Mouse (Mus musculus) lung, adult 2 months (tissue): Measurements from ENCODE around the gene Cenpe. TPM values are rescaled to one million over a fixed set of nuclear protein-coding genes. Genes with fewer than 3 reads are reported as not detected.
A peak's percentile ranks its signal among the peaks of the same experiment; 100 is the strongest.

Experiments
- DNase-seq: peaks from one replicate; pipeline ENCODE4 v3.0.0; 2022
- H3K4me1 ChIP-seq: fragments of 200-500 bp; 2 replicates; pipeline ENCODE4 v1.6.1; 2011; ENCODE audit warnings: low read length; ENCODE audit not compliant: control insufficient read depth, insufficient read depth
- H3K4me3 ChIP-seq: fragments of 200-500 bp; replicated peaks from 2 replicates; pipeline ENCODE3; 2011; ENCODE audit warnings: low read depth, mild to moderate bottlenecking, control low read depth, low read length; ENCODE audit errors: extremely low read depth
- CTCF ChIP-seq: fragments of 200-500 bp; IDR thresholded peaks from 2 replicates; pipeline ENCODE4 v1.5.1; 2011; ENCODE audit warnings: mild to moderate bottlenecking, low read length, control low read depth; ENCODE audit not compliant: insufficient read depth
- POLR2A ChIP-seq: fragments of 200-500 bp; IDR thresholded peaks from 2 replicates; pipeline ENCODE4 v1.6.1; 2011; ENCODE audit warnings: low read depth, mild to moderate bottlenecking, control low read depth, low read length, borderline replicate concordance; ENCODE audit errors: extremely low read depth
- WGBS: fragments of 180-500 bp; shearing (Covaris S2); methylation state at CpG from one replicate; pipeline ENCODE4 v1.1.7; 2018; 5-methylcytosine and 5-hydroxymethylcytosine counted together
- polyA plus RNA-seq: library from polyadenylated mRNA; depleted of rRNA; stranded (reverse); fragments of >200 nt; gene quantifications from 2 replicates; pipeline ENCODE4 v1.2.3, GENCODE M21; 2012

Cenpe gene
- polyA plus RNA-seq, 1 experiment, result 0.31 TPM

- TF ChIP-seq POLR2A, result no peak
- TF ChIP-seq CTCF, result no peak
- 75% methylated on average over 4 of the region's 4 CpGs for WGBS
- DNase-seq, result no peak
Measured at GRCm38 (mm10) chr3:135280160-135280559, 67.8 kb downstream of the Cenpe start.

GRCm38 (mm10) chr3:135280669-135281415, 68.5 kb downstream of the Cenpe start, which contains the start of gene Bdh2:
Gene Bdh2 (plus strand): TSS chr3:135281221.
- no peak for TF ChIP-seq POLR2A
- peak; percentile 55 for TF ChIP-seq CTCF
- peak; percentile 63 for DNase-seq
- H3K4me3 ChIP-seq, result no peak within 1 kb of the TSS
- no peaks in the 10 kb centered on the region for H3K4me1 ChIP-seq
- 25% methylated on average over 14 of the region's 14 CpGs for WGBS

More at GRCm38 (mm10) chr3:135280160-135280559, 67.8 kb downstream of the Cenpe start:
- Histone ChIP-seq H3K4me3 (no peak overlapping the region), H3K4me1 (no peaks in the 10 kb centered on the region)

- no peak for DNase-seq
- WGBS, result 76% methylated on average over 8 of the region's 8 CpGs
- Histone ChIP-seq H3K4me1 (no peaks in the 10 kb centered on the region), H3K4me3 (no peak overlapping the region)
- TF ChIP-seq CTCF (no peak), POLR2A (no peak)
Measured at GRCm38 (mm10) chr3:135281701-135282100, 69.4 kb downstream of the Cenpe start.

- no peak for TF ChIP-seq CTCF
- no peak for TF ChIP-seq POLR2A
- H3K4me3 ChIP-seq, result peak overlapping the region; percentile 26
- peak; percentile 15 for DNase-seq
- 75% methylated on average over 11 of the region's 11 CpGs for WGBS
- H3K4me1 ChIP-seq, result 0 out of 2 replicates have a peak, but pooled peaks cover 2% of the 10 kb centered on the region
Measured at GRCm38 (mm10) chr3:135285256-135285655, 72.9 kb downstream of the Cenpe start.

- H3K4me3 ChIP-seq, result no peak overlapping the region
- TF ChIP-seq CTCF (no peak), POLR2A (no peak)
Measured at GRCm38 (mm10) chr3:135285807-135286206, 73.5 kb downstream of the Cenpe start.

GRCm38 (mm10) chr3:135288138-135288750, 75.9 kb downstream of the Cenpe start:
- DNase-seq, result no peak
- 64% methylated on average over 8 of the region's 8 CpGs for WGBS
- Histone ChIP-seq H3K4me3 (no peak overlapping the region), H3K4me1 (0 out of 2 replicates have a peak, but pooled peaks cover 2% of the 10 kb centered on the region)
- TF ChIP-seq POLR2A, result no peak
- no peak for TF ChIP-seq CTCF

More at GRCm38 (mm10) chr3:135285807-135286206, 73.5 kb downstream of the Cenpe start:
- H3K4me1 ChIP-seq, result 0 out of 2 replicates have a peak, but pooled peaks cover 2% of the 10 kb centered on the region
- no peak for DNase-seq
- 45% methylated on average over 3 of the region's 3 CpGs for WGBS

GRCm38 (mm10) chr3:135289148-135289547, 76.8 kb downstream of the Cenpe start:
- no peak for DNase-seq

GRCm38 (mm10) chr3:135290249-135290894, 78.0 kb downstream of the Cenpe start:
- no peak overlapping the region for H3K4me3 ChIP-seq
- TF ChIP-seq POLR2A (no peak), CTCF (peak; percentile 27; the same call in 1 of the 2 replicates)
- H3K4me1 ChIP-seq, result 0 out of 2 replicates have a peak, but pooled peaks cover 2% of the 10 kb centered on the region
- peak; percentile 24 for DNase-seq
- WGBS, result 100% methylated on average over 7 of the region's 7 CpGs

More at GRCm38 (mm10) chr3:135289148-135289547, 76.8 kb downstream of the Cenpe start:
- WGBS, result 89% methylated on average over 1 of the region's 1 CpGs
- Histone ChIP-seq H3K4me1 (0 out of 2 replicates have a peak, but pooled peaks cover 2% of the 10 kb centered on the region), H3K4me3 (no peak overlapping the region)
- TF ChIP-seq CTCF, result no peak

- TF ChIP-seq POLR2A (no peak), CTCF (no peak)
- 45% methylated on average over 7 of the region's 7 CpGs for WGBS
- Histone ChIP-seq H3K4me3 (no peak overlapping the region), H3K4me1 (no peaks in the 10 kb centered on the region)
- DNase-seq, result no peak
Measured at GRCm38 (mm10) chr3:135293703-135294102, 81.4 kb downstream of the Cenpe start.

GRCm38 (mm10) chr3:135295559-135295958, 83.2 kb downstream of the Cenpe start:
- H3K4me3 ChIP-seq, result no peak overlapping the region
- no peak for DNase-seq
- WGBS, result 98% methylated on average over 1 of the region's 1 CpGs
- TF ChIP-seq CTCF, result no peak
- no peak for TF ChIP-seq POLR2A
- H3K4me1 ChIP-seq, result no peaks in the 10 kb centered on the region
